Mouse (Mus musculus) skeletal muscle tissue, adult 2 months (tissue): ENCODE measurements at regions not wholly inside any gene's neighbourhood (a gene's known extent, or its start where the extent isn't known, plus 50 kb on each side); places are given as distances from the start of the nearest gene placed in this dataset.

Experiments used
- DNase-seq: peaks from one replicate; pipeline ENCODE4 v3.0.0-alpha.2; 2012; ENCODE audit warnings: low read depth, low spot score

GRCm38 (mm10) chr12:30510861-30511260 lies 73.4 kb upstream of the Tmem18 start:
- no peak for DNase-seq

DNA sequence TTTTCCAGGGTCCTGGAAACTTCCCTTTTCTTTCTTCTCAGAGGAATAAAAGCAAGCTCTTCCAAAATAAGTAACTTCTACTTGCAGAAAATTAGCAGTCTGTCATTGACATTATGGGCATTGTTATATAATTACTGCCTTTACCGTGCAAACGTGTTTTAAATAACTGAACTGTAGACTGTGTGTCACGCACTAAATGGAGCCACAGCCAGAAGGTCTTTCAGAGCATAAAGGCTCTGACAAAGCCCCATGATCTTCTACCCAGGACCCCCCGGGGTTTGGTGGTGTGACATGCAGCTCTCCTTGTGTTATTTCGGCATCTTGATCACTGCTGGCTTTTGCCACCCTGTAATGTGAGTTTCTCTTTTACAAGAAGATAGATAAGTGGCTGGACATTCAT lies 100.9 kb upstream of the Tmem18 start:
- DNase-seq = no peak

GRCm38 (mm10) chr12:30473473-30473815 lies 100.3 kb upstream of the Sntg2 start:
- no peak for DNase-seq

DNA sequence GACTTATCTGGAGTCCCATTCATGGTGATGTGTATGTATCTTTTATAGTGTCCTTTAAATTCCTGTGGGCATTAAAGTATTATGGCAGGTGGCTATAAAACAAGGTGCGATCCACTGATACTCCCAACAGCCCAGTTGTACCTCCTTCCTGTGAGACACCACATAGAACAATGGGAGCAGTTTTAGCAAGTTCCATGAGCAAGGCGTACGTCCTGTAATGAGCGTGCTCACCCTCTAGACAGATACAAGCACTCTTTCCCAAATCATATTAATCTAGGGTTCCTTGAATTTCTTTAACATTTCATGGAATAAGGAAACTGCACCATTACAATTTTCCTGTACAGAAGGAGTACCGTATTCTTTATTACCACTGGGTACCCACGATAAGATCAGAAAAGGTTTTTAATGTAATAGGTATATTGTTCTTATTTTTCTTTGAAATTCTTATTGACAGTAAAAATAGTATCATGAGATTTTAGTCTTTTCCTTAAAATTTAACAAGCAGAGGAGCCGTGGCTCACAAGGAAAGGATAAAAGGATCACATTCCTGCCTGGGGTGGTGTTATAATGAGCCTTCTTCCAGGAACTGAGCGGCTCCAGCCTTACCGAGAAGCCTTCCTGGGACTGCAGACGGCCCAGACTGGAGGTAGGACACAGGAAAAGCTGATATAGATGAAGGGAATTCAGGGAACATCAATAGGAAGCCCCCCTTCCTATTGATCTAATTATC lies 99.7 kb upstream of the Sntg2 start:
- no peak for DNase-seq

- peak; percentile 80 for DNase-seq
Observed at GRCm38 (mm10) chr12:30467186-30467585, 94.0 kb upstream of the Sntg2 start.

- no peak for DNase-seq
Observed at GRCm38 (mm10) chr12:30450614-30451013, 77.4 kb upstream of the Sntg2 start.

GRCm38 (mm10) chr12:30434892-30435291 lies 61.7 kb upstream of the Sntg2 start:
- DNase-seq = no peak

DNA sequence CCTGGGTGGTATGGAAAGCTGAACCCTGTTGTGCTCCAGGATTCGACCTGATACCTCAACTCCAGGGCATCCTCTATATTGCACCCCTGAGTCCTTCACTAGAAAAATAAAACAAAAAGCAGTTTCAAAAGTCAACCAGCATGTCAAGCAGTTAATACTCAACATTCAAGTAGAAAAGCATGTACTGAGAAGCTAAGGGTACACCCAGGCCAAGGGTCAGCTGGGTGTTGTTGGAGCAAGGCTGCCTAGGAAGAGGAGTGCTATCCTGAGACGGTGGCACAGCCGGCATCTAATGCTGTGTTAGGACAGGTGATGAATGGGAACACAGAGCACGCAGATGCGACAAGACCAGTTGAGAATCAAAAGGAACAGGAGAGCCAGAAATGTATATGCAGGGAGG lies 59.7 kb upstream of the Sntg2 start:
- no peak for DNase-seq

GRCm38 (mm10) chr12:30430641-30431040 lies 57.5 kb upstream of the Sntg2 start:
- no peak for DNase-seq

- DNase-seq = no peak
Observed at GRCm38 (mm10) chr12:30425301-30425700, 52.1 kb upstream of the Sntg2 start.
